Mouse (Mus musculus): ENCODE data around the gene Sugct.

DNA sequence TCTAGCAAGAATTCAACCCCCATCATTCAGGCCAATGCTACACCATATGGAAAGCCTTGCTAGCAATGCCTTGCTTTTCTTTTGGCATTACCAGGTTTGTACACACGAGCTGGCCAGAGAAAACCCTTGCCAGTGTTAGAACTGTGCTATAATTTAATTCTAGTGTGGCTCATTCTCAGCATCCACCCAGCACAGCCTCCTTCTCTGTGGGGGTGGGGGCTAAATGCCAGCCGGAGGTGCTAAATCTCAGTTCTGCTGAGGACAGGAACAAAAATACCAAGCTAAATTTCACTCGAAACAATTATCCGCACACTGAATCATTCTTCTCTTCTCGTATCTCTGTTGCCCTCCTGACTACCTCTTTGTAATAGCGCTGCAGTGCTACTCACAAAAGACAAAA lies 717.6 kb downstream of the Sugct start:
- TF ChIP-seq CHD2 (IDR thresholded peaks at IDR 0.05; ENCODE audit: low read depth, low read length) (no peak), HCFC1 (IDR thresholded peaks at IDR 0.05; ENCODE audit: borderline replicate concordance, insufficient read depth, low read length) (no peak)
